Mouse (Mus musculus) embryonic stem cell, embryonic (primary cell): ENCODE data around the gene Asb2.

Experiments
- CTCF ChIA-PET, 4 experiments: fragments of 300-600 bp in 2 of 4; fragments of 350-600 bp in 2 of 4; sonication (Branson Sonifier 250); formaldehyde crosslinking; loops; one replicate each; lab custom pipeline; 2022; ENCODE audit warnings: inconsistent platforms in 2 of 4; lab: Charles Lee
- POLR2A ChIA-PET, 4 experiments: fragments of 300-600 bp in 2 of 4; fragments of 350-600 bp in 2 of 4; sonication (Branson Sonifier 250); formaldehyde crosslinking; loops; one replicate each; lab custom pipeline; 2022; ENCODE audit warnings: antibody characterized with exemption in 4 of 4, inconsistent platforms in 1 of 4; lab: Charles Lee

The Asb2 gene

DNA sequence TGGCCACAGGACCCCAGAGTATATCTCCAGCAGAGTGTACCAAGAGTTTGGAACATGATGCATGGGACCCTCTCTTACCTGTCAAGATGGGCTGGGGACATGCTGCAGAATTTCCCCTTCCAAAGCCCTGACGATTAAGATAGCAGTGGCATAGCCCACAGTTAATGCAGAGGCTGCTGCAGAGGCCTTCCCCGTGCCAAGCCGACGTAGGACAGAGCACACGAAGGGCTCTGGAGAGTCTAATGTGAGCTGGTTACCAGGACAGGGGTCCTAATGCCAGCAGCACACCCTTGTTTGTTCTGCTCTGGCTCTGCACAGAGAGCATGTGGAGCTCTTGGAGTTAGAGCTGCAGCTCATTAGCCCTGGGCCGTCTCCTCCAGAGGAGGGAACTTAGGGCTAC, 42.5 kb downstream of the Asb2 start:
- CTCF ChIA-PET = interaction anchor here in 2 of 4 experiments (0.6 to 1.7 kb wide), 2 partner anchors 59 to 364 kb away, joined by 3 to 4 read pairs; no protein-coding TSS in a partner anchor
- POLR2A ChIA-PET = interaction anchor here in 1 of 4 experiments (1.5 kb wide), 1 partner anchor 10 kb away, joined by 4 read pairs; no protein-coding TSS in a partner anchor

DNA sequence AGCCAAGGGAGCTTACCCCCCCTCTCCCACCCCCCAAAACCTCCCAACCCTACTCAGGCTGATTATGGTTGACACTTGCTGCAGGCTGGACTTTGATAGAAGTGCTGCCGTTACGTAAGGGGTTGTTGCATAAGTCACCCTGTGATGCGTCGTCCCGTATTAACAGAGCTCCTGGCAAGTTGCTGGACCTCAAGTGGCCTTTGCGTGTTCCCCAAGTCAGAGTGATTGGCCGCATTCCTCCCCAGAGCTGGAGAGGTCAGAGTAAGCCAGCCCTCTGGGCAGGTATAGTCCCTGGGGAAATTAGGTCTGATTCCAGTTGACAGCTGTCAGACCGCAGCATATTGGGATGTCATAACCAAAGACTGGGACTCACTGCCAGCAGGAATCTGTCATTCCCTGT, 43.9 kb downstream of the Asb2 start:
- ChIA-PET POLR2A (no interaction called here), CTCF (interaction anchor here in 2 of 4 experiments (0.5 to 1.1 kb wide), 2 partner anchors 108 to 169 kb away, joined by 3 read pairs; no protein-coding TSS in a partner anchor)

GRCm38 (mm10) chr12:103310744-103311267, 45.0 kb downstream of the Asb2 start, which contains the start of gene Fam181a:
Fam181a (plus strand) TSS chr12:103310975.
- POLR2A ChIA-PET = interaction anchor here in 1 of 4 experiments (0.6 kb wide), 2 partner anchors 81 to 871 kb away, joined by 3 to 6 read pairs; partner anchors contain the start of gene Lgmn
- CTCF ChIA-PET = interaction anchor here in 1 of 4 experiments (0.6 kb wide), 1 partner anchor 785 kb away, joined by 4 read pairs; no protein-coding TSS in a partner anchor

DNA sequence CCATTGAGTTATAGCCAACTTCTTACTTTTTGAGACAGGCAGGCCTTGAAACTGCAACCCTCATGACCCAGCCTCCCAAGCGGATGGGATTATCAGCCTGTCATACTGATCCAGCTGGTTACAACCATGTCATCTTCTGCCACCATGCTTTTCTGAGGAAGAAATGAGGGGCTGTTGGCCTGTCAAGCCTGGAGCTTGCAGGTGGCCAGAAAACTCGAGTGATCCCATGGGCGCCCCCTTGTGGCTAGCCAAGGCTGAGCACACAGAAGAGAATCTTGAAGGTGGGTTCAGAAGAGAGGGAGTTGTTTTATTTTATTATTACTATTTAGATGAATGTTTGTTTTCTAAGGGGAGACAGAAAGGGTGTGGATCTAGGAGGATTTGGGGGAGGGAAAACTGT, 49.1 kb downstream of the Asb2 start:
- POLR2A ChIA-PET = no interaction called here
- CTCF ChIA-PET = interaction anchor here (0.6 to 5.1 kb wide), 38 partner anchors 8 to 566 kb away, joined by 3 to 84 read pairs (median 3); partner anchors contain the start of gene Ddx24 (in 1 of the 4)

DNA sequence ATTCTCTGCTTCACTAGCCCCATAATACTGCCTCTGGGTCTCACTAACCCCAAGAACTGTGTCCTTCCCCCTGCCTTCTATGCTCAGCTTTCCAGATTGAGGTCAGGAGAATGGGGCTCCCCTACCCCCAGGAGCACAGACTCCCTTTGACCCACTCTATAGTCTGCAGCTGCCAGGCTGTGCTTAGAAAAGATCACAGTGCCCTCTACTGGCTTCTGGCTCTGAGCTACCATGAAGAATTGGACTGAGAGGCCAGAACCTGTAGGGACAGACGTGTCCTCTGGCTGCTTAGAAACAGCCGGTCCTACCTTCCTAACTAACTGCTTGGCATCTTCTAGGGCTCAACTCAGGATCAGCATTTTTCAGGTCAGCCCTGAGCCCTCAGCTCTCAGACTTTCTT, 49.6 kb downstream of the Asb2 start:
- POLR2A ChIA-PET = no interaction called here
- CTCF ChIA-PET = interaction anchor here (0.6 to 5.1 kb wide), 38 partner anchors 8 to 519 kb away, joined by 3 to 84 read pairs (median 4); partner anchors contain the start of gene Ddx24 (in 1 of the 4)

DNA sequence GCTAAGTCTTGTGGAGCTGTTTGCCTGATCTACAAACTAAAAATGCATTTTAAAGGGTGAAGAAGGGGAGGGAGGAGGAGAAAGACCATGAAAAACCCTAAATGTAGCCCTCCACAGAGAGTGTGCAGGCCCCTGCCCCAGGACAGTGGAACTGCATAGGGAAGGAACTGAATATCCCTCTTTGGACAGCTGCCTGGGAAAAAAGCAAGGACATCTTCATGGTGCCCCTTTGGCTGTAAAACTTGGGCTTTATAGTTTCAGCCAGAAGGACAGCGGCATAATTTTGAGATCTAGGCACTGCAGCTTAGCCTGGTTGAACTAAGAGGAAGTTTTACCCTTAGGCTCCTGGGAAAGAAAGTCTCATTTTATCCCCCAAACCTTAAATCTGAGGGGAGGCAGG, 52.8 kb downstream of the Asb2 start:
- CTCF ChIA-PET = interaction anchor here in 3 of 4 experiments (0.8 to 5.1 kb wide), 5 partner anchors 159 to 161 kb away, joined by 3 to 64 read pairs (median 12); no protein-coding TSS in a partner anchor

GRCm38 (mm10) chr12:103301645-103302044, 54.2 kb downstream of the Asb2 start:
- POLR2A ChIA-PET = no interaction called here
- CTCF ChIA-PET = interaction anchor here (0.7 to 4.4 kb wide), 10 partner anchors 18 to 561 kb away, joined by 3 to 37 read pairs (median 4); no protein-coding TSS in a partner anchor

More for the DNA sequence above, 52.8 kb downstream of the Asb2 start:
- POLR2A ChIA-PET = interaction anchor here in 1 of 4 experiments (0.8 kb wide), 1 partner anchor 161 kb away, joined by 3 read pairs; no protein-coding TSS in a partner anchor

GRCm38 (mm10) chr12:103300493-103300892, 55.3 kb downstream of the Asb2 start:
- ChIA-PET CTCF (interaction anchor here (0.6 to 4.4 kb wide), 8 partner anchors 20 to 158 kb away, joined by 3 to 37 read pairs (median 4); no protein-coding TSS in a partner anchor), POLR2A (interaction anchor here in 1 of 4 experiments (1.6 kb wide), 1 partner anchor 158 kb away, joined by 3 read pairs; no protein-coding TSS in a partner anchor)

DNA sequence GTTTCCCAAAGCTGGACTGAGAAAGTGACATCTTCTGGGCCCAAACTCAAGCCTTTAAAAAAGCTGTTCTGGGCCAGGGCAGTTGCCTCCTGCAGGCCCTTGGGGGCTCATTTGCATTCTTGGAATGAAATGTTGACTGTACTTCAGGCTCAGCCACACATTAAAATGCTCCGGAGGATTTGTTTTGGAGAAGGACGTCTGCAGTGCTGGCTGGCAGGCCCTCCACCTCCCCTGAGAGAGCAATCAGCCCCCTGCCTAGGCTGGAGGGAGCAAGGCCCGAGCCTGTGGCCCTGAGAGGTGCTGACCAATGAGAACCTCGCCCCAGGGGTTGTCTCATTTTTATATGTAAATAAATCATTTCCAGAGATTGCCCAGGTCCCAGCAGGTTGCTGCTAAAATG, 59.5 kb downstream of the Asb2 start:
- ChIA-PET POLR2A (no interaction called here), CTCF (interaction anchor here in 1 of 4 experiments (1.0 to 1.6 kb wide), 2 partner anchors 10 to 152 kb away, joined by 3 to 4 read pairs; no protein-coding TSS in a partner anchor)

- CTCF ChIA-PET = interaction anchor here in 1 of 4 experiments (1.1 kb wide), 1 partner anchor 14 kb away, joined by 3 read pairs; no protein-coding TSS in a partner anchor
- POLR2A ChIA-PET = no interaction called here
Measured at GRCm38 (mm10) chr12:103292366-103292765, 63.4 kb downstream of the Asb2 start.

DNA sequence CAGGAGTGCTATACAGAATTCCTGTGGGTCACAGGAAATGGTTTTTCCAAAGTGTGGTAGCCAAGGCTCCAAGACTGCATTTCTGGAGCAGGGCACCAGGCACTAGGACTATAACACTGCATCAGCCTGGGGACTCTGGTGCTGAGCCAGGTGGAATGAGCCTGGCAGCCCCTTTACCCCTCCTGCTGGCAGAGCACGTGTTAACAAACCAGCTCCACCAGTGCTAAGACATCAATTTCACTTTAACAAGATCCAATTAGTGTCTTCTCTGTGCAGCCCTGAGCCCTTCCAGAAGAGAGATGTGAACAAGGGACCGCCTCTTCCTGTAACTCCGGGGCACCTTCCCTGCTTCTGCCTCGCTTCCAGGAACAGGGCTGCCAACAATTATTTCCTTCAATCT, 68.5 kb downstream of the Asb2 start:
- POLR2A ChIA-PET = no interaction called here
- CTCF ChIA-PET = no interaction called here

DNA sequence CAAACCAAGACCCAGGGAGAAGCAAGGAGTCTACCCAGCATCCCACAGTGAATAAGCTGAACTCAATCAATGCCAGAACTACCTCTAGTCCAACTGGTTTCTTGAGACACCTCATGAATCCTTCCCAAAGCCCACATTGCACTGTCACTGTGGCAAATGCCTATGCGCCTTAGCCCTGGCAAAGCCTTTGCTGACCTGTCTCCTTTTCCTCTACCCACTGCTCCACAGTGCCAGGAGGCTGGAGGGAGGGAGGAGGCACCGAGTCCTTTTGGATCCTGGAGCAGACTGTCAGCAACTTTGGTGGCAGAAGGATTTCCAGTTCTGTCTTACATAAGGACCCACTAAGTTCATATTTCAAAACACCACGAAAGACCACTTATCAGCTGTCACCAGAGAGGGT, 72.4 kb downstream of the Asb2 start:
- ChIA-PET POLR2A (no interaction called here), CTCF (no interaction called here)

DNA sequence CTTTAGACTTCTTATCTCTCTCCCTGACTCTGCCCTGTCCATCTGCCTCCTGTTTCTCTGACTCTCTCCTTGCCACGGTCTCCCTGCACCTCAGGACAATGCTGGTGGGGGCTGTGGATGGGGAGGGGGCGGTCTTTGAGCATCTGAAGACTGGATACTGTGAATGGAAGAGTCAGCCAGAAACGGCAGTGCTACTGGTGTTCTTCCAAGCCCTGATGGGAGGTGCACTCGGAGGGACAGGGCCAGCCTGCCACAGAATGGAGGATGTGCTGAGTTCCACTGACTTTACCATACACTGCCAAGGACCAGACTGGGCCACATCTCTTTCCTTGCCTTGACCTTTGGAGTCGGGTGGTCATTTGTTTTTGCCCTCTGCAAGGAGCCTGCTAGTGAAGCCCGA, 72.9 kb downstream of the Asb2 start:
- ChIA-PET POLR2A (no interaction called here), CTCF (no interaction called here)

DNA sequence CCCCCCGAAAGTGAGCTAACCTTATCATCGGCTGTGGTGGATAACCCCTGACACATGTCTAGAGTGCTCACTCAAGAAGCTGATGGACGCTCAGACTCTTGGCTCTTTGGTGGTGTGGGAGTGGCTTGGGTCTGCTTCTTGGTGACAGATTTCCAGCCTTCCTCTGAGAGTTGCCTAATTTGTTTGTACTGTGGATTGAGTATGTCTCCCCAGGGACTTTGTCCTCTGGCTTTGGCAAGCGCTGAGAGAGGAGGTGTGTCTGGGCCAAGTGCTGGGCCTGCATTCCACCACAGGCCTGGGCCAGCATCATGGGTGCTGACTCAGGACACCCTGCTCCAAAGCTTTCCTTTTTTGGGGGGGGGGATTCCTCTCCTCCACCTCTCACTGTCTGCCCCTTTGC, 73.9 kb downstream of the Asb2 start:
- ChIA-PET POLR2A (interaction anchor here in 1 of 4 experiments (0.6 kb wide), 1 partner anchor 119 kb away, joined by 3 read pairs; no protein-coding TSS in a partner anchor), CTCF (no interaction called here)

GRCm38 (mm10) chr12:103281491-103281890, 74.3 kb downstream of the Asb2 start:
- ChIA-PET POLR2A (interaction anchor here in 1 of 4 experiments (0.6 kb wide), 1 partner anchor 120 kb away, joined by 3 read pairs; no protein-coding TSS in a partner anchor), CTCF (no interaction called here)

DNA sequence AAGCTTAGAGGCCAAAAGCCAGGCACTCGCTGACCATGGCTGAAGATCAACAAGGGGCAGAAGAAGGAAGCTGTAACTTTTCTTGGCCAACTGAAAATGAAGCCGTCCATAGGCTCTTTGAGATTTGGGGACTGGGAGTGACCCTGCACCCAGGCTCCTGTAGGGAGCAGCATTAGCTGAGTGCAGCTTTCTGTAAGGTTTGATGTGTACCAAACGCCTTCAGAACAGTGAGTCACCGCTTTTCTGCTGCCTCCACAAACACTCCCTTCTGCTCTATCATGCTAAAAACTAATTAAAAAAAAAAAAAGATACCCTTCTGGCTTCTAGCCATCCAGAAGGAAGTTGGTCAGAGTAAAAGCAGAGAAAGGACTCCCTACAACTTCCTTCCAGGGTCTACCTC, 79.4 kb downstream of the Asb2 start:
- CTCF ChIA-PET = interaction anchor here in 2 of 4 experiments (0.6 to 0.7 kb wide), 2 partner anchors 199 to 1041 kb away, joined by 3 read pairs; no protein-coding TSS in a partner anchor

DNA sequence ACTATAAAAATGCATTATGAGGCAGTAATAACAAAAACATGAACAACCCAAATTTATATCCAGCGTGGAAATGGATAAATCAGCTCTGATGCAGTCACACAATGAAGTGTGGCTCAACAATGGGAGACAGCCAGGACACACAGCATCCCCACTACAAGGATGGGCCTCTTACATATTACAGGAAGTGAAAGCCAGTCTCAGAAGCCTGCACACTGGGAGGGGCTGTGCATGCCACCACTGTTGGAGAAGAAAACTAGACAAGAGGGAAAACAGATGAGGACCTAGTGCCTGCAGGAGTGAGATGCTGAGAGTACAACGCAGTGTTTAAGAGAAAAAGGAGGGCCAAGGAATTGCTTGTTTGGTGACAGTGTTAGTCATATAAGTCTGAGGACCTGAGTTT, 82.1 kb downstream of the Asb2 start:
- POLR2A ChIA-PET = no interaction called here
- CTCF ChIA-PET = no interaction called here

More for the DNA sequence above, 79.4 kb downstream of the Asb2 start:
- POLR2A ChIA-PET = interaction anchor here in 1 of 4 experiments (0.7 kb wide), 1 partner anchor 94 kb away, joined by 3 read pairs; no protein-coding TSS in a partner anchor

GRCm38 (mm10) chr12:103273051-103273450, 82.8 kb downstream of the Asb2 start:
- CTCF ChIA-PET = no interaction called here
- POLR2A ChIA-PET = no interaction called here

DNA sequence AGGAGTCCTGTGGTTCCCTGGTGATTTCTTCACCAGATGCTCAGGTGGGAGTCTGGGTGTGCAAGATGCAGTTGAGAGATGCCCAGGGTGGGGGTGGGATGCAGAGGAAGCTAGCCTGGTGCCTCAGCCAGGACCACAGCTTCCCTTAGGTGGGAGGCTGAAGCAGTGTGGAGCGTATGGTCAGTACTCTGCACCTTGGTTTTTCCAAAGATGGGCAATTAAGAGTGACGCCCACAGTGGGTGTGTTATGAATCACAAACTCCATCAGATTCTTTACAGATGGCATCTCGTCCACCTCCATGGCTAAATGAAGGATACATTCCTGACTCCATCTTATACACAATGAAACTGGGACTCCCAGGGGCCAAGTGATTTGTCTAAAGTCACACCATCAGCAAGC, 83.6 kb downstream of the Asb2 start:
- ChIA-PET CTCF (interaction anchor here in 1 of 4 experiments (0.5 kb wide), 1 partner anchor 128 kb away, joined by 3 read pairs; no protein-coding TSS in a partner anchor), POLR2A (no interaction called here)
